Mouse (Mus musculus) brain, embryonic 14.5 days (tissue): Measurements from ENCODE around the gene Mrm2.

Source experiments
- CTCF ChIP-seq: fragments of 200-500 bp; IDR thresholded peaks from 2 replicates; pipeline ENCODE4 v1.5.1; 2012; ENCODE audit warnings: inconsistent platforms, mild to moderate bottlenecking, moderate library complexity, borderline replicate concordance; ENCODE audit not compliant: insufficient read depth, insufficient read length; ENCODE audit errors: extremely low read depth
- POLR2A ChIP-seq: fragments of 200-500 bp; IDR thresholded peaks from 2 replicates; pipeline ENCODE4 v1.6.1; 2012; ENCODE audit warnings: mild to moderate bottlenecking, inconsistent platforms, borderline replicate concordance; ENCODE audit not compliant: poor library complexity, insufficient read depth, insufficient read length, severe bottlenecking; ENCODE audit errors: extremely low read depth

- TF ChIP-seq POLR2A: no peak
- TF ChIP-seq CTCF: no peak
Observed at GRCm38 (mm10) chr5:140306016-140306415, 25.7 kb downstream of the Mrm2 start.
